Mouse (Mus musculus) G1E (cell line): Measurements from ENCODE around the gene Sypl2. TPM values are rescaled to one million over a fixed set of nuclear protein-coding genes. Genes with fewer than 3 reads are reported as not detected.

Experiments
- ATAC-seq: 2 replicates; pipeline ENCODE4 v1.8.0; 2016; ENCODE audit warnings: mild to moderate bottlenecking; ENCODE audit not compliant: insufficient number of reproducible peaks, poor library complexity, low FRiP score, severe bottlenecking; ENCODE audit errors: extremely low read depth
- DNase-seq: peaks from one replicate; pipeline ENCODE4 v3.0.0; 2012; ENCODE audit warnings: low spot score
- H3K27me3 ChIP-seq: 2 replicates; pipeline ENCODE4 v1.6.1; 2012; ENCODE audit warnings: mild to moderate bottlenecking, low read length, inconsistent platforms; ENCODE audit not compliant: insufficient read depth
- H3K36me3 ChIP-seq: replicated peaks from 2 replicates; pipeline ENCODE3; 2012; ENCODE audit warnings: mild to moderate bottlenecking, inconsistent platforms
- H3K4me1 ChIP-seq: 2 replicates; pipeline ENCODE4 v1.6.1; 2012; ENCODE audit warnings: low read depth, low read length, inconsistent platforms, mixed read lengths; ENCODE audit not compliant: insufficient read depth
- H3K4me3 ChIP-seq: 2 replicates; pipeline ENCODE4 v1.5.1; 2012; ENCODE audit warnings: low read depth, mild to moderate bottlenecking, inconsistent platforms, low read length, moderate library complexity, mixed read lengths
- H3K9me3 ChIP-seq: replicated peaks from 2 replicates; pipeline ENCODE4 v1.6.1; 2012; ENCODE audit warnings: inconsistent platforms
- CTCF ChIP-seq: IDR thresholded peaks from 2 replicates; pipeline ENCODE4 v1.5.1; 2012; ENCODE audit warnings: low read depth, low read length, inconsistent platforms, mixed read lengths
- GATA1 ChIP-seq: IDR thresholded peaks from 2 replicates; pipeline ENCODE4 v1.6.1; 2012; ENCODE audit warnings: borderline replicate concordance, low read length, inconsistent platforms, mixed read lengths
- GATA2 ChIP-seq: IDR thresholded peaks from 2 replicates; pipeline ENCODE4 v1.6.1; 2012; ENCODE audit warnings: low read depth, low read length, inconsistent platforms, borderline replicate concordance
- POLR2AphosphoS5 ChIP-seq: IDR thresholded peaks from 2 replicates; pipeline ENCODE4 v1.6.1; 2012; ENCODE audit warnings: low read depth, low read length, inconsistent platforms; ENCODE audit not compliant: insufficient replicate concordance
- TAL1 ChIP-seq: conservative IDR thresholded peaks from 2 replicates; pipeline ENCODE4 v1.6.1; 2012; ENCODE audit warnings: low read depth, low read length, inconsistent platforms, mixed read lengths
- polyA plus RNA-seq: library from polyadenylated mRNA; stranded (reverse); fragments of >175 nt; gene quantifications from 2 replicates; pipeline ENCODE4 v1.2.3, GENCODE M21; 2012
- total RNA-seq, 2 experiments: library from RNA; stranded (forward) in 1 of 2; stranded (reverse) in 1 of 2; fragments of 200-1000 nt in 1 of 2; fragments of >200 nt in 1 of 2; fragmentation: Nextera tagmentation in 1 of 2; gene quantifications; 2 replicates each; pipeline ENCODE4 v1.2.3; 2014 to 2017

Gene Sypl2
- total and polyA plus RNA-seq, 3 experiments: 0.11 TPM; not detected in 2

GRCm38 (mm10) chr3:108165532-108166315 is 60.7 kb downstream of the Sypl2 start:
- no peaks in the 10 kb centered on the region for H3K36me3 ChIP-seq
- H3K27me3 ChIP-seq: peaks cover 43% of the 10 kb centered on the region
- no peak overlapping the region for H3K4me3 ChIP-seq
- no peak for TF ChIP-seq GATA1
- no peak for TF ChIP-seq CTCF
- no peak for TF ChIP-seq GATA2
- TF ChIP-seq TAL1: no peak
- ATAC-seq: no peak
- DNase-seq: no peak
- no peaks in the 10 kb centered on the region for H3K4me1 ChIP-seq
- no peaks in the 10 kb centered on the region for H3K9me3 ChIP-seq

GRCm38 (mm10) chr3:108164807-108165206 is 61.6 kb downstream of the Sypl2 start:
- DNase-seq (peak; percentile 55), ATAC-seq (peak; percentile 66; the same call in 1 of the 2 replicates)
- no peak overlapping the region for H3K4me3 ChIP-seq
- H3K4me1 ChIP-seq: no peaks in the 10 kb centered on the region
- TF ChIP-seq CTCF (peak; percentile 86), TAL1 (no peak)
- no peaks in the 10 kb centered on the region for H3K9me3 ChIP-seq
- H3K27me3 ChIP-seq: peaks cover 43% of the 10 kb centered on the region
- no peaks in the 10 kb centered on the region for H3K36me3 ChIP-seq

- peaks cover 43% of the 10 kb centered on the region for H3K27me3 ChIP-seq
- no peaks in the 10 kb centered on the region for H3K36me3 ChIP-seq
- no peak for ATAC-seq
Measured at GRCm38 (mm10) chr3:108164091-108164490, 62.4 kb downstream of the Sypl2 start.

More at GRCm38 (mm10) chr3:108164091-108164490, 62.4 kb downstream of the Sypl2 start:
- no peak for DNase-seq
- no peak overlapping the region for H3K4me3 ChIP-seq
- no peaks in the 10 kb centered on the region for H3K9me3 ChIP-seq
- TF ChIP-seq GATA2 (no peak), GATA1 (no peak), POLR2AphosphoS5 (no peak), TAL1 (no peak), CTCF (no peak)
- H3K4me1 ChIP-seq: no peaks in the 10 kb centered on the region

Other genes with a start within 250 kb of the Sypl2 start
- gene Gstm2, start 240.2 kb downstream of the Sypl2 start, total RNA-seq (2014; fragmentation: Nextera tagmentation): not detected in 2 replicates
- gene Gstm2, start 240.2 kb downstream of the Sypl2 start, total RNA-seq (2017): not detected in 2 replicates
- not detected in 2 replicates for gene Gstm2, start 240.2 kb downstream of the Sypl2 start, polyA plus RNA-seq
- gene Gstm1, start 208.7 kb downstream of the Sypl2 start, total RNA-seq (2014; fragmentation: Nextera tagmentation): not detected in 2 replicates
- gene Gstm1, start 208.7 kb downstream of the Sypl2 start, total RNA-seq (2017): 0.12 TPM in 1 of 2 replicates, not detected in the other
- gene Gstm1, start 208.7 kb downstream of the Sypl2 start, polyA plus RNA-seq: 0.53 and 0.63 TPM in 2 replicates
- gene Gstm4, start 181.8 kb downstream of the Sypl2 start, total RNA-seq (2014; fragmentation: Nextera tagmentation): not detected in 2 replicates
- not detected in 2 replicates for gene Gstm4, start 181.8 kb downstream of the Sypl2 start, total RNA-seq (2017)
- not detected in 2 replicates for gene Gstm4, start 181.8 kb downstream of the Sypl2 start, polyA plus RNA-seq
- 169 and 188 TPM in 2 replicates for gene Ampd2, start 140.0 kb downstream of the Sypl2 start, total RNA-seq (2014; fragmentation: Nextera tagmentation)
- 81.6 and 85.9 TPM in 2 replicates for gene Ampd2, start 140.0 kb downstream of the Sypl2 start, total RNA-seq (2017)
- gene Ampd2, start 140.0 kb downstream of the Sypl2 start, polyA plus RNA-seq: 380 and 438 TPM in 2 replicates
- 9.0 and 10.2 TPM in 2 replicates for gene Gnat2, start 133.9 kb downstream of the Sypl2 start, total RNA-seq (2014; fragmentation: Nextera tagmentation)
- gene Gnat2, start 133.9 kb downstream of the Sypl2 start, total RNA-seq (2017): 2.0 and 4.5 TPM in 2 replicates
- gene Gnat2, start 133.9 kb downstream of the Sypl2 start, polyA plus RNA-seq: 0.85 and 2.4 TPM in 2 replicates
- 254 and 274 TPM in 2 replicates for gene Gnai3, start 80.5 kb downstream of the Sypl2 start, total RNA-seq (2014; fragmentation: Nextera tagmentation)
- 413 and 481 TPM in 2 replicates for gene Gnai3, start 80.5 kb downstream of the Sypl2 start, total RNA-seq (2017)
- 36.8 and 37.9 TPM in 2 replicates for gene Gnai3, start 80.5 kb downstream of the Sypl2 start, polyA plus RNA-seq
- not detected in 2 replicates for gene Gpr61, start 71.8 kb downstream of the Sypl2 start, total RNA-seq (2014; fragmentation: Nextera tagmentation)
- gene Gpr61, start 71.8 kb downstream of the Sypl2 start, total RNA-seq (2017): under 0.01 and 0.11 TPM in 2 replicates
- gene Gpr61, start 71.8 kb downstream of the Sypl2 start, polyA plus RNA-seq: not detected in 2 replicates
- gene Amigo1, start 40.3 kb downstream of the Sypl2 start, total RNA-seq (2014; fragmentation: Nextera tagmentation): 0.29 and 0.98 TPM in 2 replicates
- gene Amigo1, start 40.3 kb downstream of the Sypl2 start, total RNA-seq (2017): 0.66 and 0.99 TPM in 2 replicates
- gene Amigo1, start 40.3 kb downstream of the Sypl2 start, polyA plus RNA-seq: 0.46 and 0.51 TPM in 2 replicates
- 2.9 and 3.9 TPM in 2 replicates for gene Cyb561d1, start 25.4 kb downstream of the Sypl2 start, total RNA-seq (2014; fragmentation: Nextera tagmentation)
- gene Cyb561d1, start 25.4 kb downstream of the Sypl2 start, total RNA-seq (2017): 6.3 and 6.6 TPM in 2 replicates
- 2.9 and 3.4 TPM in 2 replicates for gene Cyb561d1, start 25.4 kb downstream of the Sypl2 start, polyA plus RNA-seq
- gene Atxn7l2, start 15.7 kb downstream of the Sypl2 start, total RNA-seq (2014; fragmentation: Nextera tagmentation): 8.0 and 8.6 TPM in 2 replicates
- gene Atxn7l2, start 15.7 kb downstream of the Sypl2 start, total RNA-seq (2017): 2.1 and 2.7 TPM in 2 replicates
- 17.0 and 19.7 TPM in 2 replicates for gene Atxn7l2, start 15.7 kb downstream of the Sypl2 start, polyA plus RNA-seq
- 57.5 and 59.5 TPM in 2 replicates for gene Psma5, start 30.3 kb upstream of the Sypl2 start, total RNA-seq (2014; fragmentation: Nextera tagmentation)
- 297 and 331 TPM in 2 replicates for gene Psma5, start 30.3 kb upstream of the Sypl2 start, total RNA-seq (2017)
- gene Psma5, start 30.3 kb upstream of the Sypl2 start, polyA plus RNA-seq: 3.8 and 4.9 TPM in 2 replicates
- gene Sort1, start 57.4 kb upstream of the Sypl2 start, total RNA-seq (2014; fragmentation: Nextera tagmentation): 4.1 and 5.2 TPM in 2 replicates
- gene Sort1, start 57.4 kb upstream of the Sypl2 start, total RNA-seq (2017): 2.3 TPM in 2 replicates
- gene Sort1, start 57.4 kb upstream of the Sypl2 start, polyA plus RNA-seq: 1.1 and 1.3 TPM in 2 replicates
- not detected in 2 replicates for gene Mybphl, start 138.3 kb upstream of the Sypl2 start, total RNA-seq (2014; fragmentation: Nextera tagmentation)
- gene Mybphl, start 138.3 kb upstream of the Sypl2 start, total RNA-seq (2017): not detected in 2 replicates
- not detected in 2 replicates for gene Mybphl, start 138.3 kb upstream of the Sypl2 start, polyA plus RNA-seq
- gene Psrc1, start 157.2 kb upstream of the Sypl2 start, total RNA-seq (2014; fragmentation: Nextera tagmentation): 129 and 172 TPM in 2 replicates
- 33.7 and 36.9 TPM in 2 replicates for gene Psrc1, start 157.2 kb upstream of the Sypl2 start, total RNA-seq (2017)
- gene Psrc1, start 157.2 kb upstream of the Sypl2 start, polyA plus RNA-seq: 122 and 125 TPM in 2 replicates
- not detected in 2 replicates for gene Celsr2, start 188.9 kb upstream of the Sypl2 start, total RNA-seq (2014; fragmentation: Nextera tagmentation)
- gene Celsr2, start 188.9 kb upstream of the Sypl2 start, total RNA-seq (2017): 0.23 and 0.38 TPM in 2 replicates
- 0.03 TPM in 1 of 2 replicates, not detected in the other for gene Celsr2, start 188.9 kb upstream of the Sypl2 start, polyA plus RNA-seq
- gene Sars, start 218.6 kb upstream of the Sypl2 start, total RNA-seq (2014; fragmentation: Nextera tagmentation): 138 and 143 TPM in 2 replicates
- gene Sars, start 218.6 kb upstream of the Sypl2 start, total RNA-seq (2017): 341 and 480 TPM in 2 replicates
- 170 and 206 TPM in 2 replicates for gene Sars, start 218.6 kb upstream of the Sypl2 start, polyA plus RNA-seq